Mouse (Mus musculus): Measurements from ENCODE around the gene Zfp534.
"Not testable (repeated sequence)": the region's sequence is repeated elsewhere in the genome, so short reads cannot be mapped to it uniquely, and the experiment has no call there.

The Zfp534 gene

DNA sequence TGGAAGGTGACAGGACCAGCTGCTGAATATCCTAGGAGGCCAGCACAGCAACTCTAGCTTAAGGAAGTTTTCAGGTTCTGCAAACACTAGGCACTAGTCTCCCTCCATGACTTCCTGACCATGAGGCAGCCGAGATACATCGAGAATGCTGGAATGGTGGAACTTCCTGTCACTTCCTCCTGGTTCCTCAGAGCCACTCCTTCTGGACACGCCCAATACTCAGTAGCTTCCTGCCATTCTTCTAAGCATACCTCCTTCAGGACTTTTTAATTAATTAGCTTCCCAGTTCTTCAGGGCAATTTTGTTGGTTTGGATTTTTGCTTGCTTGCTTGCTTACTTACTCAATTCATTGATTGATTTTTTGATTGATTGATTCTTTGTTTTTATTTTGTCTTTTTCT lies at the start of gene Zfp534:
Gene Zfp534 (minus strand): TSS at position 101 of the 400 bp plus-strand sequence.
- not testable (repeated sequence) for DNase-seq (ENCODE audit: extremely low read depth, low read depth)

DNA sequence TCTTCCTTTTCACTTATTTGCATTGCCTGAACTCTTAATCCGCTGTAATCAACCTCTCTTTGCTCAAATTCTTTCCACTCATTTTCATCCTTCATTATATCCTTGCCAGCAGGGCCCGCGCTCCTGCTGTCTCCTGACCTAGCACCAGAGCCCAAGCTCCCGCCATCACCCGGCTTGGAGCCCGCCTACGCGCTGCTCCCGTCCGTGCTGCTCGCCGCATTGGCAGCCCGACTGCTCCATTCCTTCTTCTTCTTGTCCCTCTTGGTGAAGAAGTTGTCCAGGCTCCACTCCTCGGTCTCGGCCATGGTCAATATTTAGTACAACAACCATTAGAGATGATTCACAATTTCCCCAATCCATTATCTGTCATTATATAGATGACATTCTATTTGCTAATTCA lies 43.9 kb upstream of the Zfp534 start:
- not testable (repeated sequence) for DNase-seq (ENCODE audit: extremely low read depth, low read depth)

DNA sequence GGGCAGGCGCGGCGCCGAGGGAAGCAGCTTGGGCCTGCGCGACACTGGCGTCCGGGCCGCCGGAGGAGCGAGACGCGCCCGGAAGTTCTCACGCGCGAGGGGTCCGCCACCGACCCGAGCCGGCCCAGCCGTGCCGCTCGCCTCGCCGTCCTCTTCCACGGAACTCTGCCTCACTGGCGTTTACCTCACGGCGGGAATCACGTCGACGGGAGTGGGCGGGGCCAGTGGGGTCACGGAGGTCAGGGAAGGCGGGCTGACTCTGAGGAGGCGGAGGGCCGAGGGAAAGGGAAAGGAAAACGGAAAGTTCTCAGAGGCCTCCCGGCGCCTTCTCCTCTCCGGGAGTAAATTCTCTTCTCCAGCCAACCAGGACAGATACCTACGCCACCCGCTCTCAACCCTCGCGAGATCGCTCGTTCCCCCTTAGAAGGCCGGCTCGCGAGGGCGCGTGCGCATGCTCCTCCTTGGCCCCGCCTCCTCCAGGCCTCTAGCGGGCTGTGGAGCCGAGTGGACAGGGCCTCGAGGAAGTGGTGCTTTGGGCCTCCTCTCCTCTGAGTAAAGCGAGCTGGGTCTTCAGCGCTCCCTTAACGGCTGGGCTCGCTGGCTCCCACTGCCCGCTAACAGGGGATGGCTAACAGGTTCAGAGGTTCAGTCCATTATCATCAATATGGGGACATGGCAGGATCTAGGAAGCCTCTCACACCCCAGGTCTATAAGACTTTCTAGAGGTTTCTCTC lies 36.5 kb upstream of the Zfp534 start:
- DNase-seq (ENCODE audit: extremely low read depth, low read depth), result not testable (repeated sequence)

DNA sequence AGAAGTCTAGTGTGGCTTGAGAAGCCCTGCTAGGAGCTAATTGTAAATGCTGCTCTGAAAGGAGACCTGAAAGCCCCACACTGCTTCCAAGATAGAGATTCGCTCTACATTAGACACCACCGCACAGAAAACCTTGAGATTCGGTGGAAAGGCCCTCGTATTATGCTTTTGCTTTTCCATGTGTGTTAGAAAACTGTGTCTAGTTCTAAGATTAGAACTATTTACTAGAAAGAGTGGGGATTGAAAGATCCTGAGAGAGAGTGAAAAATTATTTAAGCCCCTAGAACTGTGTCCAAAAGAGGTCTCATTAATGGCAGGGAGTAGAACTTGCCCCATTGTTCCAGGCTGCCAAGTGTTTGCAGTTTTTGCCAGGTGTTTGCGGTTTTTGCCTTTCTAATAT lies 47.1 kb downstream of the Zfp534 start:
- not testable (repeated sequence) for DNase-seq (ENCODE audit: extremely low read depth, low read depth)

DNA sequence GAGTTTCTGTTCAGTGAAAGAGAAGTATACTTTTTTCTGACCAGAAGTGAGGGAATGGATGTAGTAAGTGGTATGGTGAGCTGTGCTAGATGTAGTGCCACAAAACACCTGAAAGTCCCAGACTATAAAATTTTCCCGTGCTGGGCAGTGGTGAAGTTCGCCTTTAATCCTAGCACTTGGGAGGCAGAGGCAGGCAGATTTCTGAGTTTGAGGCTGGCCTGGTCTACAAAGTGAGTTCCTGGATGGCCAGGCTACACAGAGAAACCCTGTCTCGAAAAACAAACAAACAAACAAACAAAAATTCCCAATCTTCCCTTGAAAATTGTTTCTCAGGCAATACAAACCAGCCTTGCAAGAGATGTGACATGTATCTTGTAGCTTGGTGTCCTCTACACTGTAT lies 54.9 kb downstream of the Zfp534 start:
- not testable (repeated sequence) for DNase-seq (ENCODE audit: extremely low read depth, low read depth)

DNA sequence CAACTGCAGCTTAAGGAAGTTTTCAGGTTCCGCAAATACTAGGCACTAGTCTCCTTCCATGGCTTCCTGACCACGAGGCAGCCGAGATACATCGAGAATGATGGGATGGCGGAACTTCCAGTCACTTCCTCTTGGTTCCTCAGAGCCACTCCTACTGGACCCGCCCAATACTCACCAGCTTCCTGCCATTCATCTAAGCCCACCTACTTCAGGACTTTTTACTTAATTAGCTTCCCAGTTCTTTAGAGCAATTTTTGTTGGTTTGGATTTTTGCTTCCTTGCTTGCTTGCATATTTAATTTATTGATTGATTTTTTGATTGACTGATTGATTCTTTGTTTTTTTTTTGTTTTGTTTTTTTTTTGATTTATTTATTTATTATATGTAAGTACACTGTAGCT lies 59.9 kb downstream of the Zfp534 start, which contains the start of gene Zfp979:
Gene Zfp979 (minus strand): TSS at position 101 of the 400 bp plus-strand sequence.
- not testable (repeated sequence) for DNase-seq (ENCODE audit: extremely low read depth, low read depth)

DNA sequence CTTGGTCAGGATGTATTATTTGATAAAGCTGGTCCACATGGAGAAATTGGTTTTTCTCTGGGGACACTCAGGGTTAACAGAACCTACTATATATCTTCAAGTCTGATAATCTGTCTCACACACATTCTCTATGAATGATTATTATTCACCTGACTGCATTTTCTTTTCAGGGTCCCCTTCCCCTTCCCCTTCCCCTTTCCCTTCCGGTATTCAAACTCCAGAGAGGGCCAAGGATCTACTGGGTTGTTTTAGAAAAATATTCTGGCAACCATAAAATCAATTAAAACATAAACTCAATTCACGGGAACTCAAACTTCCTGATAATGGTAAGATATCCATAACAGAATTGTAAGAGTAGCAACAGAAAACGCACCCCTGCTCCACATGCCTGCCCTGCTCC lies 60.4 kb downstream of the Zfp534 start:
- not testable (repeated sequence) for DNase-seq (ENCODE audit: extremely low read depth, low read depth)

DNA sequence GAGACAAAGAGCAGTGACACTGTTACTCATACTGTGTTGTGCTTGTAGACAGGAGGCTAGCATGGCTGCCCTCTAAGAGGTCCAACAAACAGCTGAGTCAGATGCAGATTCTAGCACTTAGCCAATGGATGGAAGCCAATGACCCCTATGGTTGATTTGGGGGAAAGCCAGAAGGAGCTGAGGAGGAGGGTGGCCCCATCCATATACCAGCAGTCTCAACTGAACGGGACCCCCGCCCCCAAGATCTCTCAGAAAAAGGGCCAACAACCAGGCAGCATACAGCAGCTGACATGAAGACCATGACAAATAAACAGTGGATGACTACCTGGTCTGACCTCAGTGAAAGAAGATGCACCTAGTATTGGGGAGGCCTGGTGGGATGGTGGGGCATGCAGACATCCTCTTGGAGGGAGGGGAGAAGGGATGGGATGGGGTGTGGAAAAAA lies 68.5 kb downstream of the Zfp534 start:
- not testable (repeated sequence) for DNase-seq (ENCODE audit: extremely low read depth, low read depth)
